18 mouse cellular contexts compared by ENCODE assay signal in the genomic region with DNA sequence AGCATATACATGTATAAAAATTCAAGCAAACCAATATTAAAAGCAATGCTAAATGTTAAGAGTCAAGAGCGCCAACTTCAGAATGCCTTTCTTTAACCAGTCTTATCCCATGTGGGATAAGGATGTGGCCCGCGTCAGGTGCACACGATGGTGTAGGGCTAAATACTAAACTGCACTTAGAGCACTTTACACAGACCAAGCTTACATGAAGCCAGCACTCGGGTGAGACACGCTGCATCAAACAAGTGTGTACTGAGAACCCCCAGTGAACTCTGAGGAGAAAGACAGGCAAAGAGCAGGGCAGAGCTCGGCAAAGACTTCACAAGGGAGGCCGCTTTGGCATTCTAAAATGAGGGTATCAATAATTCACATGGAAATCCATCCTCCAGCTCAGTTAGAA.
"Had no signal": no experiment of that assay in that cellular context is flagged by ENCODE, and none has a peak within 500 bp of the region (broad histone marks: within the 10 kb centered on the region; RNA-seq: fewer than 3 reads in every experiment).

No protein-coding gene starts in this region.

- H3K4me3 ChIP-seq: liver, embryonic 12.5 days; midbrain, embryonic 12.5 days; myocyte; neural tube, embryonic 13.5 days; neural tube, embryonic 15.5 days had no signal

- H3K36me3 ChIP-seq: liver, embryonic 12.5 days; midbrain, embryonic 12.5 days; neural tube, embryonic 13.5 days; neural tube, embryonic 15.5 days had no signal

- DNase-seq: lung, adult 18-20 months; lung, embryonic 14.5 days; lung, postnatal 10 days; lung, postnatal 4 days; retina, postnatal 1 day; right cerebral cortex, adult 18-20 months; right cerebral cortex, postnatal 25 days; right cerebral cortex, postnatal 4 days; spleen, adult 18-20 months; thymus, adult 18-20 months; thymus, postnatal 14 days; thymus, postnatal 36 days had no signal

- H3K9ac ChIP-seq: liver, embryonic 12.5 days; liver, embryonic 14.5 days; lung, embryonic 14.5 days; midbrain, embryonic 12.5 days; neural tube, embryonic 13.5 days; neural tube, embryonic 15.5 days had no signal

- H3K27me3 ChIP-seq: liver, embryonic 12.5 days; midbrain, embryonic 12.5 days; neural tube, embryonic 13.5 days; neural tube, embryonic 15.5 days had no signal

- H3K4me2 ChIP-seq: liver, embryonic 12.5 days; lung, embryonic 14.5 days; midbrain, embryonic 12.5 days; neural tube, embryonic 13.5 days; neural tube, embryonic 15.5 days had no signal

- H3K9me3 ChIP-seq: liver, embryonic 12.5 days; midbrain, embryonic 12.5 days; neural tube, embryonic 13.5 days; neural tube, embryonic 15.5 days had no signal

- ATAC-seq: liver, embryonic 12.5 days had no signal

- H3K27ac ChIP-seq: liver, embryonic 12.5 days; liver, embryonic 14.5 days; midbrain, embryonic 12.5 days; neural tube, embryonic 13.5 days; neural tube, embryonic 15.5 days had no signal
